Mouse (Mus musculus) A20 (cell line): ENCODE results near the gene Tmem41a.

ENCODE experiments used
- DNase-seq: peaks from one replicate; pipeline ENCODE4 v3.0.0-alpha.2; 2011; ENCODE audit warnings: low read depth, low spot score

The Tmem41a gene

GRCm38 (mm10) chr16:21901286-21901685 lies 46.1 kb downstream of the Tmem41a start:
- no peak for DNase-seq

- DNase-seq, result no peak
Measured at GRCm38 (mm10) chr16:21893890-21894289, 53.5 kb downstream of the Tmem41a start.

- DNase-seq, result no peak
Measured at GRCm38 (mm10) chr16:21887601-21888000, 59.8 kb downstream of the Tmem41a start.
